Mouse (Mus musculus) liver, embryonic 15.5 days (tissue): Measurements from ENCODE around the gene Gltp. TPM values are rescaled to one million over a fixed set of nuclear protein-coding genes. Genes with fewer than 3 reads are reported as not detected.

Source experiments
- ATAC-seq: fragments of 200-750 bp; cut with Nextera tagmentation; 2 replicates; pipeline ENCODE4 v1.8.0; 2017; ENCODE audit warnings: moderate number of reproducible peaks, mild to moderate bottlenecking, moderate library complexity; ENCODE audit not compliant: insufficient read depth
- H3K27ac ChIP-seq: fragments of 300-500 bp; sonication (generic); replicated peaks from 2 replicates; pipeline ENCODE4 v1.5.1; 2015; ENCODE audit warnings: mild to moderate bottlenecking, inconsistent platforms
- H3K27me3 ChIP-seq: fragments of 300-500 bp; sonication (generic); 2 replicates; pipeline ENCODE4 v1.6.1; 2015; ENCODE audit warnings: mild to moderate bottlenecking, inconsistent platforms
- H3K36me3 ChIP-seq: fragments of 300-500 bp; sonication (generic); replicated peaks from 2 replicates; pipeline ENCODE4 v1.6.1; 2015; ENCODE audit warnings: moderate library complexity, mild to moderate bottlenecking, inconsistent platforms
- H3K4me1 ChIP-seq: fragments of 300-500 bp; sonication (generic); replicated peaks from 2 replicates; pipeline ENCODE4 v1.6.1; 2015; ENCODE audit warnings: inconsistent platforms
- H3K4me2 ChIP-seq: fragments of 300-500 bp; sonication (generic); 2 replicates; pipeline ENCODE4 v1.6.1; 2015; ENCODE audit warnings: moderate library complexity, mild to moderate bottlenecking, inconsistent platforms
- H3K4me3 ChIP-seq: fragments of 300-500 bp; sonication (generic); replicated peaks from 2 replicates; pipeline ENCODE4 v1.5.1; 2015; ENCODE audit warnings: mild to moderate bottlenecking, inconsistent platforms
- H3K9ac ChIP-seq: fragments of 300-500 bp; sonication (generic); 2 replicates; pipeline ENCODE4 v1.6.1; 2015; ENCODE audit warnings: moderate library complexity, mild to moderate bottlenecking, inconsistent platforms
- H3K9me3 ChIP-seq: fragments of 300-500 bp; sonication (generic); replicated peaks from 2 replicates; pipeline ENCODE4 v1.6.1; 2016; ENCODE audit warnings: inconsistent platforms
- WGBS: fragments of 180-500 bp; shearing (Covaris S2); methylation state at CpG from one replicate; pipeline ENCODE4 v1.1.7; 2015; ENCODE audit warnings: mixed read lengths; ENCODE audit not compliant: insufficient replicate concordance; 5-methylcytosine and 5-hydroxymethylcytosine counted together
- polyA plus RNA-seq: library from polyadenylated mRNA; unstranded; fragments of >200 nt; fragmentation: Nextera tagmentation; extraction: Ambion mirVana; gene quantifications from 2 replicates; pipeline ENCODE4 v1.2.1, GENCODE M21; 2015

The Gltp gene
- polyA plus RNA-seq, 1 experiment from 2014 or later: 36.2 TPM

- 18% methylated on average over 7 of the region's 7 CpGs for WGBS
- 0 out of 2 replicates have a peak, but pooled peaks have one; percentile 16 for ATAC-seq
- H3K9ac ChIP-seq: no peak overlapping the region
- H3K4me3 ChIP-seq: no peak overlapping the region
- H3K4me2 ChIP-seq: peak overlapping the region; percentile 20; the same call in 1 of the 2 replicates
- peaks cover 12% of the 10 kb centered on the region for H3K4me1 ChIP-seq
- H3K27me3 ChIP-seq: peaks cover 5% of the 10 kb centered on the region; the same call in 1 of the 2 replicates
- H3K36me3 ChIP-seq: no peaks in the 10 kb centered on the region
- no peak overlapping the region for H3K27ac ChIP-seq
- H3K9me3 ChIP-seq: no peaks in the 10 kb centered on the region
Observed at GRCm38 (mm10) chr5:114699015-114699414, 8.2 kb upstream of the Gltp start.

DNA sequence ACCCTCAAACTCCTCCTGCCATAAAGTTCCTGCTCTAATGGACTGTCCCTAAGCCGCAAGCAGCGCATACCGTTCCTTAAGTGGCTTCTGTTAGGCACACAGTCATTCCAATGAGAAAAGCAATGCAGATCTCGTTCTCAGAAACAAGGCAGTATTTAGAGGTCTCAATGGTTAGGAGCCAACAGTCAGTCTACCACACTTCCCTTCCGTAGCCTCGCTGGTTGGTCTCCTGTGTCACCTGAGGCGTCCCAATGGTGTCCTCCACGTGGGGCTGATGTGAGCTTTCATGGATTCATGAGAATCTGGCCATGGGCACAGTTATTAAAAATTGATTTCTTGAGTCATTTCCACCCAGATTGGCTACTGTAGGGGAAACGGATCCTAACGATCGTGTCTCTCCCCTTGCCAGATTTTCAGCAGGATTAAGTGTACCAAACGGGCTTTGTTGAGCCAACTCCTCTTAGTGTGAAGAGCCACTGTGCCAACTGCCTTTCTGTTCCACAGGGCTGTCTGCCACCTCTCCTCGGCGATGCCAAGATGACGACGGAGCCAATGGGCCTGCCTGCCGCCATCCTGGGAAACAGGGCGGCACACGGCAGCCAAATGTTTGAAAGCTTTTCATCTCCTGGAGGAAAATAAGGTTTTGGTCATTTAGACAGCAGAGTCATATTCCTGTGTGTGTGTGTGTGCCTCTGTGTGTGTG, 7.4 kb upstream of the Gltp start:
- H3K4me3 ChIP-seq: no peak overlapping the region
- H3K27ac ChIP-seq: no peak overlapping the region
- H3K36me3 ChIP-seq: no peaks in the 10 kb centered on the region
- H3K9me3 ChIP-seq: no peaks in the 10 kb centered on the region
- no peak overlapping the region for H3K9ac ChIP-seq
- no peak for ATAC-seq
- H3K4me1 ChIP-seq: peaks cover 10% of the 10 kb centered on the region
- H3K27me3 ChIP-seq: peaks cover 13% of the 10 kb centered on the region
- no peak overlapping the region for H3K4me2 ChIP-seq
- WGBS: 78% methylated on average over 19 of the region's 19 CpGs

DNA sequence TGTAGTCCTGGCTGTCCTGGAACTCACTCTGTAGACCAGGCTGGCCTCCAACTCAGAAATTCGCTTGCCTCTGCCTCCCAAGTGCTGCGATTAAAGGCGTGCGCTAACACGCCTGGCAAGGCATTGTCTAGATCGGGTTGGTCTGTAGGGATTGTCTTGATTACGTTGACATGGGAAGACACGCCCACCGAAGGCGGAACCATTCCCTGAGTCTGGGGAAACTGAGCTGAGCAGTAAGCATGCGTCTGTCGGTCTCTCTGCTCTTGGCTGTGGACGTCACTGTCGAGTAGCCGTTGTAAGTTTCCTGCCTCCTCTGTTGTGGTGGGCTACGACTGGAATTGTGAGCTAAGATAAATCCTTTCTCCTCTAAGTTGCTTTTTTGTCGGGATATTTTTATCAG, 6.2 kb upstream of the Gltp start:
- Histone ChIP-seq H3K4me1 (peaks cover 1% of the 10 kb centered on the region; the same call in 1 of the 2 replicates), H3K4me3 (no peak overlapping the region), H3K27me3 (peaks cover 21% of the 10 kb centered on the region), H3K9me3 (no peaks in the 10 kb centered on the region), H3K4me2 (no peak overlapping the region), H3K27ac (no peak overlapping the region), H3K36me3 (no peaks in the 10 kb centered on the region), H3K9ac (no peak overlapping the region)
- no peak for ATAC-seq
- 58% methylated on average over 17 of the region's 17 CpGs for WGBS

DNA sequence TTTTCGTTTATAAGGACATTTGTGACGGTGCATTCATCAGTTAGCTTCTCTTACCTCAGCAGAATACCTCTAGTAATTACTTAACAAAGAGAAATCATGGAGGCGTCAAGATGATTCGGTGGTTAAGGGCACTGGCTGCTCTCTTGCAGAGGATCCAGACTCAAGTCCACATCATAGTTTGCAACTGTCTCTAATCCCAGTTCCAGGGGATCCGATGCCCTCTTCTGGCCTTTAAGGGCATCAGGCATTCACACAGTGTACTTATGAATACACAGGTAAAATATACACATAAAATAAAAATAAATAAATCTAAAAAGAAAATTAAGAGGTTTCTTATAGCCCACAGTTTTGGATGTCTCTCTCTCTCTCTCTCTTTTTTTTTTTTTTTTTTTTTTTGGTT, 5.0 kb upstream of the Gltp start:
- Histone ChIP-seq H3K9ac (no peak overlapping the region), H3K36me3 (no peaks in the 10 kb centered on the region), H3K4me3 (no peak overlapping the region), H3K27ac (no peak overlapping the region), H3K9me3 (no peaks in the 10 kb centered on the region), H3K4me2 (no peak overlapping the region), H3K4me1 (peaks cover 9% of the 10 kb centered on the region), H3K27me3 (peaks cover 23% of the 10 kb centered on the region)
- ATAC-seq: no peak
- 52% methylated on average over 5 of the region's 5 CpGs for WGBS

- no peaks in the 10 kb centered on the region for H3K9me3 ChIP-seq
- H3K9ac ChIP-seq: peak overlapping the region; percentile 89
- H3K27ac ChIP-seq: peak overlapping the region; percentile 68
- WGBS: 12% methylated on average over 16 of the region's 16 CpGs
- peak overlapping the region; percentile 100 for H3K4me2 ChIP-seq
- H3K4me3 ChIP-seq: peak overlapping the region; percentile 80
- ATAC-seq: no peak
- H3K27me3 ChIP-seq: peaks cover 23% of the 10 kb centered on the region
- H3K4me1 ChIP-seq: peaks cover 48% of the 10 kb centered on the region
- H3K36me3 ChIP-seq: no peaks in the 10 kb centered on the region
Observed at GRCm38 (mm10) chr5:114689700-114690366, 951 bp downstream of the Gltp start.

DNA sequence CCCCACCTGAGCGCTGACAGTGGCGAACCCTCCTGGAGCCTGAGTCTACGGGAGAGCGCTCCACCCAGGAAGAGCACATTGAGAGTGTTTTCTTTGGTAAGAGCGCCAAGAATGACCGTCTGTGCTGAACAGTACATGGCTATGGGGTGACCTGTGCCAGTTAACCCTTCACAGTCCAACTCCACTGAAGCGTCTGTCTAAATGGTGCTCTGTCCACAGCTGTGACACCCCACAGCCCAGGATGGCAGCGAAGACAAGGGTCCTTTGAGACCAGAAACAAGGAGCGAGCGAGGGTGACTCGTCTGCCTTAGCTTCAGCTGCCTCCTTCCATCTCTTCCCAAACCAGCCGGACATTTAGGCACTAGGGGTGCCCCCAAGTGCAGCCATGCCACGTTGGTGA, 2.1 kb downstream of the Gltp start:
- H3K4me1 ChIP-seq: peaks cover 48% of the 10 kb centered on the region
- H3K4me3 ChIP-seq: no peak overlapping the region
- no peak for ATAC-seq
- no peak overlapping the region for H3K9ac ChIP-seq
- peaks cover 15% of the 10 kb centered on the region for H3K27me3 ChIP-seq
- H3K9me3 ChIP-seq: no peaks in the 10 kb centered on the region
- H3K27ac ChIP-seq: no peak overlapping the region
- 81% methylated on average over 13 of the region's 13 CpGs for WGBS
- H3K36me3 ChIP-seq: no peaks in the 10 kb centered on the region
- H3K4me2 ChIP-seq: no peak overlapping the region

DNA sequence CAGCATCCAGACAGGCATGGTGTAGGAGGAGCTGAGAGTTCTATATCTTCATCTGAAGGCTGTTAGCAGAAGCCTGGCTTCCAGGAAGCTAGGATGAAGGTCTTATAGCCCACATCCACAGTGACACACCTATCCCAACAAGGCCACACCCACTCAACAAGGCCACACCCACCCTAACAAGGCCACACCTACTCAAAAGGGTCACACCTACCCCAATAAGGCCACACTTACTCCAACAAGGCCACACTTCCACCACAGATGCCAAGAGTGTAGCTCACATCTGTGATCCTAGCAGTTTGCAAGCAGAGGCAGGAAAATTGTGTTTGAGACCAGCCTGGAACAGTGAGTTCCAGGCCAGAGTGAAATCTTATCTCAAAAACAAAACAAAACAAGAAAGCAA, 2.9 kb downstream of the Gltp start:
- Histone ChIP-seq H3K4me1 (peaks cover 48% of the 10 kb centered on the region), H3K27me3 (peaks cover 9% of the 10 kb centered on the region)
- no peak for ATAC-seq

GRCm38 (mm10) chr5:114686726-114687210, 4.0 kb downstream of the Gltp start:
- Histone ChIP-seq H3K27me3 (no peaks in the 10 kb centered on the region; the same call in 1 of the 2 replicates), H3K9ac (no peak overlapping the region), H3K36me3 (no peaks in the 10 kb centered on the region), H3K4me1 (peaks cover 45% of the 10 kb centered on the region), H3K4me2 (no peak overlapping the region), H3K9me3 (no peaks in the 10 kb centered on the region), H3K4me3 (no peak overlapping the region), H3K27ac (no peak overlapping the region)
- WGBS: 77% methylated on average over 7 of the region's 7 CpGs
- no peak for ATAC-seq

More for the DNA sequence above, 2.9 kb downstream of the Gltp start:
- H3K4me3 ChIP-seq: no peak overlapping the region
- H3K4me2 ChIP-seq: no peak overlapping the region
- H3K9ac ChIP-seq: no peak overlapping the region
- no peaks in the 10 kb centered on the region for H3K36me3 ChIP-seq
- no peak overlapping the region for H3K27ac ChIP-seq
- no peaks in the 10 kb centered on the region for H3K9me3 ChIP-seq

- no peak overlapping the region for H3K4me3 ChIP-seq
- 83% methylated on average over 5 of the region's 5 CpGs for WGBS
- H3K27me3 ChIP-seq: no peaks in the 10 kb centered on the region; the same call in 1 of the 2 replicates
- H3K9me3 ChIP-seq: no peaks in the 10 kb centered on the region
- H3K9ac ChIP-seq: no peak overlapping the region
- no peak overlapping the region for H3K4me2 ChIP-seq
- no peak overlapping the region for H3K27ac ChIP-seq
- no peaks in the 10 kb centered on the region for H3K36me3 ChIP-seq
- peaks cover 40% of the 10 kb centered on the region for H3K4me1 ChIP-seq
- ATAC-seq: no peak
Observed at GRCm38 (mm10) chr5:114685986-114686385, 4.8 kb downstream of the Gltp start.

DNA sequence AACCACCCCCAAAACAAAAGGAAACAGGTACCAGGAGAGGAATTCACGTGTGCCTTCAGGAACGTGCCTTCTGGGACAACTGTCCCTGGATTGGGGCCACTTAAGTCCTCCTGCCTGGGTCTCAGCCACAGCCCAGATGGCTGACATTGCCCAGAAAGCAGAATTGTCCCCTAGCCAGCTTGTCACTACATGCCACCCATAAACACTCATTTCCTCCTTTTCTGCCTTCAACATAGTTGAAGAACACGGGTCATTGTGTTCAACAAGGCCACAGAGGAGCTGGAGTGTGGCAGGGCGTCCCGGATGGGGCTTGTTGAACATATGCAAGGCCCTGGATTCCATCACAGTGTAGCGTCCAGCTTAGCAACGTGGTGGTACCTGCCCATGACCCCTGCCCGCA, 9.1 kb downstream of the Gltp start:
- Histone ChIP-seq H3K4me2 (no peak overlapping the region), H3K27me3 (no peaks in the 10 kb centered on the region), H3K4me3 (no peak overlapping the region), H3K36me3 (no peaks in the 10 kb centered on the region; the same call in 1 of the 2 replicates), H3K4me1 (peaks cover under 1% of the 10 kb centered on the region; the same call in 1 of the 2 replicates), H3K27ac (no peak overlapping the region), H3K9ac (no peak overlapping the region), H3K9me3 (no peaks in the 10 kb centered on the region)
- ATAC-seq: no peak
- 55% methylated on average over 8 of the region's 8 CpGs for WGBS

DNA sequence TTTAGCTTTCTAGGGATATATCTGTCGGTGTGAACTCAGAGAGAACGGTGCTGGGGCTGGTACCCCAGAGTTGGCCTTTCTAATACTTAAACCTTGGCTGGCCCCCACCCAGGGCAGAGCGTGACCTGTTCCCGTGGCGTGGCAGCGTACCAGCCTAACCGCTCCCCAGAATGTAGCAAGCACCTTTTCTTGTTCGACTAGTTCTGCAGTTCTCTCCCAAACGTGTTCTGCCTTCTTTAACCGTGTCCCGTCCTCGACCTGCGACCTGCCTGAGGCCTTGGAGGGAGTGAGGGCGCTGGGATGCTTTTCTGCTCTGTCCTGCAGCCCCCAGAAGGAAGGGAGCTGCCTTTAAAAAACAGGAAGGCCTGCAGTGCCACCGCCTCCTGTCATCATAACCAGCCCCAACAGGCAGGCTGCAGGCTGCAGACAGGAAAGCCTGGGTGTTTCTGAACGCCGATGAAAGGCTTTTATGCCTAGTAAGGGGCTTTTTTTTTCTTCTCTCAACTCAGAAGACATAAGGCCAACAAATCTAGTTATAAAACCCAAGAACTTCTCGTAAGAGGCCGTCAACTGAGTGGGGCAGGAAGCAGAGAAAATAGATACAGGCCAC, 10.0 kb downstream of the Gltp start:
- Histone ChIP-seq H3K9me3 (no peaks in the 10 kb centered on the region), H3K4me2 (no peak overlapping the region), H3K9ac (no peak overlapping the region), H3K4me1 (no peaks in the 10 kb centered on the region; the same call in 1 of the 2 replicates), H3K27me3 (no peaks in the 10 kb centered on the region), H3K36me3 (no peaks in the 10 kb centered on the region; the same call in 1 of the 2 replicates), H3K4me3 (no peak overlapping the region), H3K27ac (0 out of 2 replicates have a peak overlapping the region, but pooled peaks have one; percentile 34)
- WGBS: 46% methylated on average over 19 of the region's 19 CpGs
- no peak for ATAC-seq
